Mouse (Mus musculus): ENCODE data around the gene Igf2.

DNA sequence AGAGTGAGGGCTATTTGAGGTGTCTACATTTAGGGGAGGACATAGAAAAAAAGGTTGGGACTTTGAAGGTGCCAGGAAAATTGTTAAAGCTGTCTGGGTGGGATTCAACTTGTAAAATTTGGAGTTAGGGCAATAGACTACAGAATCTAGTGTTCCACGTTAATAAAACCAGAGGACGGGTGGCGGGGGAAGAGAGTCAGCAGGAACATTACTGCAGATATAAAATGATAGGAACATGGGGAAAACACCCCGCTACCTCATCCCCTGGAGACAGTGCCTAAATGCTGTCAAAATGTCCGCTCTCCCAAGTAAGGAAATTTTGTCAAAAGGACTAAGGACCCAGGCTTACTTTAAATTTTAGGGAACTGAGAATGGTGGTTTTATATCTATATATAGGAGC, 3.5 kb downstream of the Igf2 start:
- TF ChIP-seq CTCF (IDR thresholded peaks at IDR 0.05) (no peak), POLR2A (IDR thresholded peaks at IDR 0.05; ENCODE audit: insufficient read depth, low read depth, low read length) (no peak)

Data from heart, adult 2 months (tissue).